Mouse (Mus musculus) urinary bladder, postnatal 36 days (tissue): ENCODE measurements around the gene Ccdc30.
"Not testable (repeated sequence)": the region's sequence is repeated elsewhere in the genome, so short reads cannot be mapped to it uniquely, and the experiment has no call there.

ENCODE experiments used
- DNase-seq, 2 experiments: peaks; one replicate each; pipeline ENCODE4 v3.0.0; 2022; ENCODE audit warnings: low spot score in 2 of 2, mixed read lengths in 1 of 2

The Ccdc30 gene

DNA sequence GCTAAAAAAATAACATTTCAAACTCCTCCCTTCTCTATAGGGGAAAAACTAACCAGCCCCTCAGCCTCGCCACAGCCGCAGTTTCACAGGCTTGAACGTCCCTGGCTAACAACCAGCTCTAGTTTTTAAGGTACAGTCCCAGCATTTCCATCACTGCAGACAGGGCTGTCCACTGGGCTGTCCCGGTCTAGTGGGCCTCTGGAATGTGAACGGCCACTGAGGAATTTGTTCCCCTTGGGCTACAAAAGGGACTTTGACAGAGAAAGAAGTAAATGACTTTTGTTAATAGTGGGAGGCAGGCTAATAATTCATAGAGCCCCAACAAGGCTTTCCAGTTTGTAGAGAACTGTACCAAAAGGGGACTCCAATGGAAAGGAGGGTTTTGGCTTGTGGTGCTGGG, 109.9 kb downstream of the Ccdc30 start:
- DNase-seq, result no peak

DNA sequence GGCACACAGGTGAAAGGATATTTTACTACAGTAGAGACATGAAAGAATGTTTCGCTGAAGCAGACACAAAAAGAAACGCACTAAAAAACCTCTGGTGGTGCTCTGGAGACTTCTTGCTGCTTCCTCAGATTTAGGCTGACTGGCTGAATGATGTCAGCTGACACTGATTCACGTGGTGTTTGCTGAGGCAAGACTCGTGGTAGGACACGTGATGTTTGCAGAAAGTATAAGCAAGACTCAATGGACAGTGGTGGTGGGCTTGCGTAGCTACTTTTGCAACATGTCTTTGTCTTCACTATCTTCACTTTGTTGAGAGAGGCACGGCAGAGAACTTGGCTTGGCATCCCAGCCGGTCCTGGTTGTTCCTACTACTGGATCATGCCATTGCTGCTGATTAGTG, 112.0 kb downstream of the Ccdc30 start:
- no peak for DNase-seq

DNA sequence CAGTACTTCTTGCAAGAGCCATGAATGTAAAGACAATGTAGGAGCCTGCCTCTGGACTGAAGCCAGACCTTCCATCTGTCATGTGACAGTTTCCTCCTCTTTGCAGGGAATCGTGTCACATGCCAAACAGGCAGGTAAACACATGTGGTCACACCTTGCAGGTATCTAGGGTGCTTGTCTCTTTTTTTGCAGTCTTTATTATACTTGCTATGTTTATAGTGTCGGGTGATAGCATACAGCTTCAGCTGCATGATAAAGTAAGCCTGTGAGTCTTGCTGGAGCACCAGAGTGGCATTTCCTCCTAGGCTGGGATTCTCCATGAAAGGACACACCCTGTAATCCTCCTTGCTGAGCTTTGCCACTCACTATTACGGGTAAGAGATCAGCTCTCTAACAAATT, 113.5 kb downstream of the Ccdc30 start:
- DNase-seq, result no peak

DNA sequence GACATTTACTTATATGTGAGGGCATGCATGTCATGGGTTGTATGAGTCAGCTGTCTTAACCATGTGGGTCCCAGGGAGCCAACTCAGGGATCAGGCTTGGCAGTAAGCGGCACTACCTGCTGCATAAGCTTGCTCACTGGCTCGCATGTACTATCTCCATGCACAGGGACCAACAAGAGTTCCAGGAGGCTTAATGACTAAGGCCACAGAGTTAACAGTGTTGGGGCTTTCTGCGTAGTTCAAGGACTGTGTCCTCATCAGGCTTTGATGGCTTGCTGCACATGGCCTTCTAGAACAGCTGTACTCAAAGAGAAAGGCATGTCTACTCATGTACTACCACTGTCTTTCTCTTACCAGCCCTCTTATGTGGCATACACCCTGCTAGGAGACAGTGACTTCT, 114.6 kb downstream of the Ccdc30 start:
- DNase-seq, result no peak

DNA sequence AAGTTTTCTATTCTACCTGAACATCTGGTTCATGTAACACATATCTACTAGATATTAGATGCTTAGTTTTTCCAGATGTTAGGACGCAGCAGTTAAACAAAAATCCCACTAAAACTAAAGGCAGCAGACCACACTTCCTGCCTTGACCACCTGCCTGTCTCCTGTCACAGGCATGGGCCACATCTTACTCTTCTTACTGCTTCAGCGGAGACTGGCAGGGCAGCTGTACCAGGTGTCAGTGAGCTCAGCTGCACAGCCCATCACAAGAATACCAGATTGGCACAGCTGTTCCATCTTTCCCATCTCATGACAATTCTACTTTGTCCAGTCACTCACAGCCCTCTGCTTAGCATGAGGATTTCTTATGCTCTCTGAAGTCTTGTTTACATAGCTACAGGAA, 118.0 kb downstream of the Ccdc30 start:
- DNase-seq, result no peak

DNA sequence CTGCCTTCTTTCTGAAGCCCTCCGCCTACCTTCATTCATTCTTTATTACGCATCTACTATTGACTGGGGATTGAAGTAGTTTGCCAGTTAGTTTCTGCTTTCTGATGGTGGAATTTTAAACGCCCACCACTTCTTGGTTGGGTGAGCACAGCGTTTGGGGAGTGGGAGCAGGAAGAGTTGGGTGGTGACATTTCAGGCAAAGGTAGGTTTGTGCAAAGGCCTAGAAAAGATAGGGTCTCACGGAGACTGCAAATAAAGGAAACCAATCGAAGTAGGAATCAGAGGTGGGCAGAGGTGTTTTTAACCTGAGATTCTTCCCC, 120.2 kb downstream of the Ccdc30 start:
- no peak for DNase-seq

DNA sequence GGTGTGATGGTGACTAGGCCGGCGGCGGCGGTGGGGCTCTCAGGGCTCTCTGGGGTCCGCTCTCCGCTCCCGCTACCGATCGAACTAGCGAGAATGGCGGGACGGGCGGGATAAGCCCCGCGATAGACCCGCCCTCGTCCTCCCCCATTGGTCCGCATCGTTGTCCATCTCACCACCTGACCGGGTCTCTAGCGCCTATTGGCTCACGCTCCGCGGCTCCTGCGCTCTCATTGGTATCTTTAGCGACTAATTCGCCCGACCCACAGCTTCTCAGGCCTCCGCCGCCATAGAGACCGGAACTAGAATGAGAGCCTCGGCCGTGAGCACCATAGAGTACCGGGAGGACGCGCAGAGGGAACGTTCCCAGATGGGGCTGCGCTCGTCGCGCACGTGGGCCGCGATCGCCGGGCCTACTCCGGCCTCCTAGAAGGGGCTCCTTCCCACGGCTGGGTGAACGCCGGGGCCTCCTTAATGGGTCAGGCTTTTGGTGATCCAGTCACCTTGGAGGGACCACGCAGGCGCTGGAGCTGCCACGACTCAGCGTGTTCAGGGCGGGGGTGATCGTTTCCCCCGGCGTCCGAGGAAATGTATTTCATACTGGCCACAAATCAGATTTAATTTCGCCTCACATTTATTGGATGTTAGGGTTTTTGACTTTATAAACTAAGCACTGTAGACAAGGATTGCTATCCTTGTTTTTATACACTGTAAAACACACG, 120.7 kb downstream of the Ccdc30 start, which contains the start of gene Ybx1:
Ybx1 (minus strand) TSS at position 190 of the 719 bp plus-strand sequence.
- DNase-seq, result peak; percentile 100

DNA sequence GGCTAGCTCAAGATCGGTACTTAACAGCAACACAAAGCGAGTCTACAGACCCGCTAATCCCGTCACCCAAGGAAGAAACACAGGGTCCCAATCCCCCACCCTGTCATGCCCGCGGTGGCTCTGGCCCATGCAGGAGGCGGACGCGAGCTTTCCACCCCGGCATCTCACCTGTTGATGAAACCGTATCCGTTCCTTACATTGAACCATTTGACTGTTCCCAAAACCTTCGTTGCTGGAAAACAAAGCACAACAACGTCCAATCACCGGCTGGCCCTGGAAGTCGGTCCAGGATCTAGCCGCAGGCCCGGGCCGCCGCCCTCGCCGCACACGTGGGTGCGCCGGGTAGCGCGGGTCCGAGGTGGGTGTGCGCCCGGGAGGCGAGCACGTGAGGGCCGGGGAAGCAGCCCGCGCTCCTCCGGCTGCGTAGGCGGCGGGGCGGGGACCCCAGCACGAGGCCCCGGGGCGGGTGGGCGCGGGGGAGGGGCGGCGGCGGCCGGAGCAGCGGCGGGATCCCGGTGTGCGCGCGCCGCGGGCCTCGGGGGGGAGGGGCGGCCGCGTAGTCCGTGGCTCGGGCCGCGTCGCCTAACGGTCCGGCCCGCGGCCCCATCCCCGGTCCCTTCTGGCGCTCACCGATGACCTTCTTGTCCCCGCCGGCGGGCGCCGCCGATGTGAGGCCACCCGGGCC, 121.6 kb downstream of the Ccdc30 start:
- DNase-seq, result peak in 1 of 2 experiments; percentile 15

DNA sequence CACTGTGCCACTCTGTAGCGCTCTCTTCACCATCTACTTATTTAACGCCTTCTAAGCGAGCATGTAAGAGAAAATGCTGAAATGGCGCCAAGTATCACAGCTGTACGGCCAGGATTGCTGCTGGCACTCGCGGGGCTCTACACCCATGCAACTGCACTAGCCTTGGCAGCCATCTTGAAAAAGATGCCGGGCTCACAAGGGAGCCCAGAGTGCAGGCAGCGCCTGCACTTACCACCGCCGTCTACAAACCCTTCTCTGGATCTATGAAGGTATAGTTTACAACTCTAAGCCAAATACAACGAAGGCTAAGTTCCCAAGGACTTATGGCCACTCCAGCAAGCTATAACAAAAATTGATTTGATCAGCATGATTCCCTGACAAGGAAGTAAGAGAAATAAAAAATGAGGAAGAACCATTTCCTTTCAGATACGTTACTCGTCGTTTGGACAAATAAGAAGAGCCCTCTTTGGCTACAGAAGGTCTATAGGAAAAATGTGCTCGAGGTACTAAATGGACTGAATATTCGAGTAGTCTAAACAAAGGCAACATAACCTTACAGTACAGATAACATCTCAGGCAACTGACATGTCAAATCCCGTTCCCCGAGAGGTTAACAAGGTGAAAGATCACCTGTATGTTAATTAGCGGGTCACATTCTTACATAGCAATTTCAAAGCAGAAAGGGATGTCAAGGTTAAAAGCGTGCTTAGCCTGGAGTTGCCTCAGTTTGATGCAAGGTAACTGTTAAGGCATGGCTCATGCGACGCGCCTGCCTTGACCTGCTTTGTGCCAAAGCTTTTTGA, 122.3 kb downstream of the Ccdc30 start:
- DNase-seq, result peak; percentile 30 to 44

DNA sequence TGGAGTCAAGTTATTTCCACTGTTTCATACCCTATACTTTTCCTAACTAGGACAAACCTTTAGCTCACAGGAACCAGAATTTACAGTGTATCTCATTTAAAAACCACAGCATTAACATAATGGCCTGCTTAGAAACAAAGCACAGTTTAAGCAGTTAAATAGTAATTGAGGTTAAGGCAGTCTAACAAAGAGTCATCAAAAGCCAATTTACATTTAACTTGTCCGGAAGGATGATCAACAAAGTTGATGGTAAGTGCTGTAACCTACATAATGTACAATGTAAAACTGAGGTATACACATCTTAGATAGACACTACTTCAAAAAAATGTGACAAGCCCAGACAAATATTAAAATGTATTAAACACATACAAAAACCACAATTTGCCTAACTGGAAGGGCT, 123.4 kb downstream of the Ccdc30 start:
- no peak for DNase-seq

DNA sequence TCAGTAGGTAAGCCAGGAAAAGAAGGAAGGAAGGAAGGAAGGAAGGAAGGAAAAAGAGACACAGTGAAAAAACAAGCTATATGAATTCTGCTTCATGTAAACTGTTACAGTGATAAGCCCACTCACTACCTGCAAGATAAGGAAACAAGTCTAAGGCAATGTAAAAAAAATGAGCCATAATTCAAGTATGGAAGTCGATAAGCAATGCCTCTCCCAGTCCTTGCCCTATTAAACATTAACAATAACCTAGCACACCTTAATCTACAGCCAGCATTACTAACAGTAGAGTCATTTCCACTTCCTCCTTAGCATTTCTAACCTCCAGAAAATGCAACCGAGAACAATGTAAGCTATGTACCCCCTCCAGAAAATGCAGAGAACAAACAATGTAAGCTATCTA, 130.0 kb downstream of the Ccdc30 start:
- DNase-seq, result no peak

DNA sequence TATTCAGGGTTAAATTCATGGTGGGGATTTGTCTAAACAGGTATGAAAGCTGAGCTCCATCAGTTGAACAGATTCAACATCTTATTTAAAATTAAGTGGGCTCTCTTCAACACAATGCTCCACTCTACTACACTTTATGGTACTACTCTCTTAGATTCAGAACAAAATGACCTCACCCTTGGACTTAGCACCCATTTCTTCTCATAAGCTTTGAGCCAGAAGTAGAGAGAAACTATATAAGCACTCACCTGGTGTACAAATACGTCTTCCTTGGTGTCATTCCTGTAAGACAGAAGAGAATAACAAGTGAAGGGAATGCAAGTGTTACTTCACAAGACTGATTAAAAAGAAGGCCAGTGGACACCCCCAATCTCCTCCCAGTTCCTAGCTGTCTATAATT, 130.5 kb downstream of the Ccdc30 start:
- no peak for DNase-seq

DNA sequence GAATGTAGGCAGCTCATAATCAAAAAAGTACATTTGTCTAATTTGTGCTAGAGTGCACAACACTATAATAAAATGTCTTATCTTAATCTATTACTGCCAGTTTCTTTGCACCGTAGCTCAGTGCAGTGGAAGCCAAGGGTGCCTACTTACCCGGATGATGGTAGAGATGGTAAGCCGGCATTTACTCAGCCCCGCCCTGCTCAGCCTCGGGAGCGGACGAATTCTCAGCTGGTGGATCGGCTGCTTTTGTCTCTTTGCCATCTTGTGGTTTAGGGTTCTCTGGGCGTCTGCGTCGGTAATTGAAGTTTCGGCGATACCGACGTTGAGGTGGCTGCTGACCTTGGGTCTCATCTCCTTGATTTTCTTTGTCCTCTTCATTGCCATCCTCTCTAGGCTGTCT, 136.5 kb downstream of the Ccdc30 start:
- not testable (repeated sequence) for DNase-seq

DNA sequence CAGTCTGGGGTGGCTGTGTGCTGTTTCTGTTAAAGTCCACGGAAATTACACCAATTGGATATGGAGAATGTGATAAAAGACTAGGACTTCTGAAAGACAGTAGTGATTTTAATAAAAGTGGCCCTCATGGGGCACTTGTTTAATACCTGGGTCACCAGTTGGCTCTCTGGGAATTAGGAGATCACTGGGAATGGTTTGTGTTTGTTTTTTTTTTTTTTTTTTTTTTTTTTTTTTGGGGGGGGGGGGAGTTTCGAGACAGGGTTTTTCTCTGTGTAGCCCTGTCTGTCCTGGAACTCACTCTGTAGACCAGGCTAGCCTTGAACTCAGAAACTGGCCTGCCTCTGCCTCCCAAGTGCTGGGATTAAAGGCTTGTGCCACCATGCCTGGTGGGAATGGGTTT, 139.6 kb downstream of the Ccdc30 start:
- DNase-seq, result no peak

DNA sequence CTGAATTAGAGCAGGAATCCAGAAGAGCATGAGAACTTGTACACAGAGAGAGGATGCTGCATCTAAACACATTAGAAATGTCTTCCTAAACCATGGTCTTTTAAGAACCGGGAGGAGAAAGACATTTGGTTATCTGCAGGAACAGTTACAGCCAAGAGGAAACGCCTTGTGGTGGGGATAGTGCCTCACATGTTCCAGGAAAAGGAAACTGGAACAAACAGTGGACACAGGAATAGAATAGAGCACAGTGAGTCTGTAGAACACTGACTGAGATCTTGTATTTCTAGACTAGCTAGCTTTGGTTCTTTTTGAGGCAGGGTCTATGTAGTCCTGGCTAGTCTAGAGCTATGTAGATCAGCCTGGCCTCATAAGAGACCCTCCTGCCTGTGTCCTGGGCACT, 140.1 kb downstream of the Ccdc30 start:
- no peak for DNase-seq

DNA sequence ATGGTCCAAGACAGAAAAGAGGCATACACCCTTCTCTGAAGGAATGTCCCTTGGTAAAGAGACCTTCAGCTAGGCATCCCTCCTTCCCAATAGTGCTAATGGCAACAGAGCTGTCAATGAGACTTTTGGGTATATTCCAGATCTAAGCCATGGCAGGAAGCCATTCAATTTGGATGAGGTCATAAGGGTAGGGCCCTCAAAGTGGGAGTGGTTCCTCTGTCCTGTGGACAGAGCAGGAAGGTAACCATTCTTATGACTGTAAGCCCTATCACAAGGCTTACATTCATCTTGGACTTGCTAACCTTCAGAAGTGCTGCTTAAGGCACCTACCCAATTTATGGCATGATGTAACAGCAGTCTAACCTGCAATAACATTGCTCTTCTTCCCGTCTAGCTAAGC, 140.7 kb downstream of the Ccdc30 start:
- DNase-seq, result no peak
